Mouse (Mus musculus): ENCODE results near the gene Gm11639.

The Gm11639 gene

DNA sequence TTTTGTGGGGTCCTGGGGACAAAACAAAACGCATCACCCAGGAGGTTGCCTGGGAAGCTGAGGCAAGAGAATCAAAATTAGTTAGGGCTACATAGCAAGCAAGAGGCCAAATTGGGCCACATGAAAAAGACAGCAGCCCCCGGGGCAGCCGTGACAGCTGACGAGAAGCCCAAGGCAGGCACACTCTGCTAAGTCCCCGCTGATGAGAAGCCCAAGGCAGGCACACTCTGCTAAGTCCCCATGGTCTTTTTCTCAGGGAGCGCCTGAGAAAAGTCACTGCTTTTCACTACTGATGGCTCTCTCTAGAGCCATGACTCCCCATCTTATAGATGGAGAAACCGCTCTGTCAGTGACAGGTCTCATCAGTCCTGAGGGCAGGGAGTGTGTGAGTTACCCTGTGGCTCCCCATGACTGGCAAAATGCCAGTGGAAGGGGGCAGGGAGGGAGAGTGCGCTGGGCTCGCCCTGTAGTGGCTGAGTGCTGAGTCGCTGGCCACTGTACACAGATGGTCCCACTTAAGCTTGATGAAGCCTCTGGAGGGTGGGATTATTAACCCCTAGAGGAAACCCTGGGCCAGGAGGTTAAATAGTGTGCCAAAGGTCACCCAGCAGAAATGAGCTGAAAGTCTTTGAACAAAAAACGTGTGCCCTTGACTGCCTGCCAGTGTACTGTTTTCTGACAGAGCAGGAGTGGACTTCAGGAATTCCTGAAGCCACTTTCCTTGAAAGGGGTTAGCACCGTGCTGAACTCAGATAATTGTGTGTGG is 467.7 kb downstream of the Gm11639 start:
- no peak for DNase-seq (ENCODE audit: low read depth, low spot score)

GRCm38 (mm10) chr11:105155915-105156314 is 470.4 kb downstream of the Gm11639 start:
- no peak for DNase-seq (ENCODE audit: low read depth, low spot score)

DNA sequence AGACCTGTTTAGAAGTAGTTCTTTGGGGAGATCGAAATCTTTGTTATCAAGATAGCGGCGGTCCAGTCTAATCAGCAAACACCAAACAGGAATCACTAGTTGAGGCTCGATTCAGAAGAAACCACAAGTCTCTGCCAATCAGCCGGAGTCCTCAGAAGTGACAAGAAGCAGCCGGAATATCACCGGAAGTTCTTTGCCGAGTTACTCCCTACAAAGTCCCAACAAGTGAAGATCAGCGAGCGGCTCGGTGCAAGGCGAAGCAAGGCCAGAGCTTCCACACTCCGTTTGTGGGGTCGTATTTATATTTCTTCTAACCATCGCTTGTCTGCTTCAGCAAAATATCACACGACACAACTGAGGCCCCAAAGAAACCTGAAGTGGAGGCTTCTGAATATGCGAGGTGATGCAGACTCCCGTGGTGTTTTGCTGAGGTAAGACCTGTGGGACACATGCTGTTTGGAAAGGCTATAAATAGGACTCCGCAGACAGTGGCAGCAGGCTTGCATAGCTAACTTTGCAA is 471.3 kb downstream of the Gm11639 start:
- DNase-seq (ENCODE audit: low read depth, low spot score): no peak

DNA sequence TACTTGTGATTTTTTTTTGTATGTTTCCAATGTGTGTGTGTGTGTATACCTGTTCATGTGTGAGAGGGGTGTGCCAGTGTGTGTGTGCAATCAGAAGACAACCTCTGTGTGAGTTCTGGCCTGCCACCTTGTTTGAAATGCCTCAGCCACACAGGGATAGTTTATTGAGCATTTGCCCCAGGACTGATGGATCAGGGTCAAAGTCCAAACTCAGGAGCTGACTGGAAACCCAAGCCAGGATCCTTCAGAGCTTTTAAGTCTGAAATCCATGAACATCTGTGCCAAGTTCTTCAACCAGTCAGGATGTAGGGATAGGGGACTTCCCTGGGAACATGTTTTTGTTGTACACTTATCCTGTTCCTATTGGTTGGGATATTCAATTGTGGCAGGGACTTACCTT is 472.5 kb downstream of the Gm11639 start:
- DNase-seq (ENCODE audit: low read depth, low spot score): no peak

GRCm38 (mm10) chr11:105159673-105160360 is 474.3 kb downstream of the Gm11639 start:
- DNase-seq (ENCODE audit: low read depth, low spot score): no peak

DNA sequence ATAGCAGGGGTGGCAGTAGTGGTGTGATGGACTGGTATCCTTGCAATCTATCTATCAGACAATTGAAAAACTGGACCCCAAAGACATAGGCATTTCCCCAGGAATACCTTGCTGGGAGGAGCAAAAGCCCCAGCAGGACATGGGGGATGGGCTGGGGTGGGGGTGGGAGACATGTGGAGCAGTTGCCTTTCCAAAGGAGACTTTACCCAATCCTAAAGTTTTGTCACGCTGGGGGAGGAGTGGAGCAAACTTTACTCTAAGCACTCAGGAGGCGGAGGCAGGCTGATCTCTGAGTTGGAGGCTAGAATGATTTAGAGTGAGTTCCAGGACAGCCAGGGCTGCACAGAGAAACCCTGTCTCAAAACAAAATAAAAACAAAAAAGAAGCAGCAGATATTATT is 475.9 kb downstream of the Gm11639 start:
- DNase-seq (ENCODE audit: low read depth, low spot score): no peak

- no peak for DNase-seq (ENCODE audit: low read depth, low spot score)
Observed at GRCm38 (mm10) chr11:105164516-105165510, 479.3 kb downstream of the Gm11639 start.

GRCm38 (mm10) chr11:105166780-105167179 is 481.3 kb downstream of the Gm11639 start:
- no peak for DNase-seq (ENCODE audit: low read depth, low spot score)
